In genomic region chr14:121869111-121869510, GRCm38 (mm10) we compare ENCODE assay signal across 16 mouse cellular contexts. TPM values are rescaled to one million over a fixed set of nuclear protein-coding genes. Genes with fewer than 3 reads are reported as not detected.
A peak's percentile ranks its signal among the peaks of the same experiment; 100 is the strongest.
DNase-seq lines count a peak whose midpoint lies in the region; ATAC-seq and TF ChIP-seq lines count a peak whose summit lies in the region.
"Had no signal": no experiment of that assay in that cellular context is flagged by ENCODE, and none has a peak within 500 bp of the region (broad histone marks: within the 10 kb centered on the region; RNA-seq: fewer than 3 reads in every experiment).

No protein-coding gene starts in this region.

- H3K4me1 ChIP-seq in hindbrain, embryonic 14.5 days (replicated peaks; ENCODE audit: control insufficient read depth, insufficient read depth, low read length), result no peaks in the 10 kb centered on the region
- H3K4me1 ChIP-seq in hindbrain, embryonic 10.5 days (replicated peaks), result no peaks in the 10 kb centered on the region
- H3K4me1 ChIP-seq in liver, embryonic 12.5 days, result no peaks in the 10 kb centered on the region
- H3K4me1 ChIP-seq in liver, postnatal 0 days (ENCODE audit: insufficient read depth), result no peaks in the 10 kb centered on the region
- H3K4me1 ChIP-seq: heart, embryonic 12.5 days; kidney, embryonic 15.5 days; midbrain, embryonic 12.5 days had no signal

- no peaks in the 10 kb centered on the region for H3K36me3 ChIP-seq in hindbrain, embryonic 14.5 days (replicated peaks; ENCODE audit: control insufficient read depth, insufficient read depth)
- no peaks in the 10 kb centered on the region for H3K36me3 ChIP-seq in hindbrain, embryonic 10.5 days
- no peaks in the 10 kb centered on the region for H3K36me3 ChIP-seq in liver, embryonic 12.5 days
- no peaks in the 10 kb centered on the region for H3K36me3 ChIP-seq in liver, postnatal 0 days (replicated peaks; ENCODE audit: insufficient read depth, low read length)
- H3K36me3 ChIP-seq: heart, embryonic 12.5 days; kidney, embryonic 15.5 days; midbrain, embryonic 12.5 days had no signal

- no peak overlapping the region for H3K9ac ChIP-seq in hindbrain, embryonic 14.5 days
- H3K9ac ChIP-seq in liver, embryonic 12.5 days, result 0 out of 2 replicates have a peak overlapping the region, but pooled peaks have one; percentile 3
- no peak overlapping the region for H3K9ac ChIP-seq in liver, postnatal 0 days (replicated peaks)
- H3K9ac ChIP-seq: heart, embryonic 12.5 days; kidney, embryonic 15.5 days; midbrain, embryonic 12.5 days had no signal

- ATAC-seq in hindbrain, embryonic 14.5 days (ENCODE audit: low FRiP score), result no peak
- ATAC-seq in liver, embryonic 12.5 days, result no peak
- no peak for ATAC-seq in liver, postnatal 0 days
- no peak for ATAC-seq in megakaryocyte-erythroid progenitor cell, adult 5-6 weeks (replicated peaks; ENCODE audit: low FRiP score, low TSS enrichment, poor library complexity, severe bottlenecking)

- 64% methylated on average over 1 of the region's 1 CpGs for WGBS in hindbrain, embryonic 14.5 days
- WGBS in hindbrain, embryonic 10.5 days, result 73% methylated on average over 1 of the region's 1 CpGs
- 62% methylated on average over 1 of the region's 1 CpGs for WGBS in liver, embryonic 12.5 days (ENCODE audit: insufficient replicate concordance)
- 63% methylated on average over 1 of the region's 1 CpGs for WGBS in liver, postnatal 0 days (ENCODE audit: insufficient replicate concordance)

- no peak overlapping the region for H3K27ac ChIP-seq in hindbrain, embryonic 14.5 days
- no peak overlapping the region for H3K27ac ChIP-seq in hindbrain, embryonic 10.5 days
- no peak overlapping the region for H3K27ac ChIP-seq in liver, embryonic 12.5 days
- no peak overlapping the region for H3K27ac ChIP-seq in liver, postnatal 0 days (ENCODE audit: low read depth)
- H3K27ac ChIP-seq: kidney, embryonic 15.5 days; midbrain, embryonic 12.5 days had no signal

- H3K9me3 ChIP-seq in hindbrain, embryonic 14.5 days (ENCODE audit: control insufficient read depth, low read length), result no peaks in the 10 kb centered on the region
- H3K9me3 ChIP-seq in hindbrain, embryonic 10.5 days, result no peaks in the 10 kb centered on the region
- no peaks in the 10 kb centered on the region for H3K9me3 ChIP-seq in liver, embryonic 12.5 days (replicated peaks)
- no peaks in the 10 kb centered on the region for H3K9me3 ChIP-seq in liver, postnatal 0 days (ENCODE audit: low read length)
- H3K9me3 ChIP-seq: heart, embryonic 12.5 days; kidney, embryonic 15.5 days; midbrain, embryonic 12.5 days had no signal

- no peak overlapping the region for H3K4me2 ChIP-seq in hindbrain, embryonic 14.5 days (replicated peaks)
- H3K4me2 ChIP-seq in liver, embryonic 12.5 days, result no peak overlapping the region
- H3K4me2 ChIP-seq in liver, postnatal 0 days (ENCODE audit: low read depth, low read length), result no peak overlapping the region
- H3K4me2 ChIP-seq: heart, embryonic 12.5 days; kidney, embryonic 15.5 days; midbrain, embryonic 12.5 days had no signal

- DNase-seq in hindbrain, embryonic 14.5 days (ENCODE audit: low spot score), result peak; percentile 46
- DNase-seq in hindbrain, embryonic 10.5 days (ENCODE audit: low spot score), result no peak
- DNase-seq in liver, postnatal 0 days, result no peak
- peak; percentile 14 for DNase-seq in Muller cell, postnatal 12 days (ENCODE audit: inconsistent ontology term)
- peak; percentile 21 for DNase-seq in brain, embryonic 14.5 days (ENCODE audit: low read depth)
- no peak for DNase-seq in urinary bladder, postnatal 14 days (ENCODE audit: low spot score)
- DNase-seq: cerebellum, postnatal 25 days; gastrocnemius, postnatal 36 days; lung, postnatal 36 days; right cerebral cortex, postnatal 14 days had no signal

- H3K4me3 ChIP-seq in hindbrain, embryonic 14.5 days (replicated peaks; ENCODE audit: low read length), result no peak overlapping the region
- no peak overlapping the region for H3K4me3 ChIP-seq in hindbrain, embryonic 10.5 days
- no peak overlapping the region for H3K4me3 ChIP-seq in liver, embryonic 12.5 days
- H3K4me3 ChIP-seq in liver, postnatal 0 days (ENCODE audit: low read depth, low read length), result no peak overlapping the region
- H3K4me3 ChIP-seq: heart, embryonic 12.5 days; kidney, embryonic 15.5 days; midbrain, embryonic 12.5 days had no signal

- no peak for TF ChIP-seq POLR2A in brain, embryonic 14.5 days (IDR thresholded peaks at IDR 0.05; ENCODE audit: borderline replicate concordance, extremely low read depth, insufficient read depth, insufficient read length, poor library complexity, severe bottlenecking)

- no peak for TF ChIP-seq EP300 in liver, postnatal 0 days (IDR thresholded peaks at IDR 0.05; ENCODE audit: low read depth)

- H3K27me3 ChIP-seq in hindbrain, embryonic 14.5 days (ENCODE audit: control insufficient read depth, insufficient read depth, low read length), result no peaks in the 10 kb centered on the region
- 0 out of 2 replicates have a peak, but pooled peaks cover 4% of the 10 kb centered on the region for H3K27me3 ChIP-seq in hindbrain, embryonic 10.5 days (ENCODE audit: insufficient read depth, poor library complexity, severe bottlenecking)
- H3K27me3 ChIP-seq in liver, embryonic 12.5 days (replicated peaks), result no peaks in the 10 kb centered on the region; the same call in 1 of the 2 replicates
- no peaks in the 10 kb centered on the region for H3K27me3 ChIP-seq in liver, postnatal 0 days (ENCODE audit: insufficient read depth, low read length)
- H3K27me3 ChIP-seq: heart, embryonic 12.5 days; kidney, embryonic 15.5 days; midbrain, embryonic 12.5 days had no signal

- no peak for TF ChIP-seq CTCF in liver, postnatal 0 days (IDR thresholded peaks at IDR 0.05; ENCODE audit: low read depth)
- TF ChIP-seq CTCF in brain, embryonic 14.5 days (IDR thresholded peaks at IDR 0.05; ENCODE audit: borderline replicate concordance, extremely low read depth, insufficient read depth, insufficient read length), result no peak

RNA-seq across cellular contexts. Expression of gene Ubac2, which starts 9.3 kb away (rescaled TPM):
- 49.6 and 51.2 TPM in 2 replicates for polyA plus RNA-seq in hindbrain, embryonic 14.5 days (2014; fragmentation: Nextera tagmentation; extraction: Ambion mirVana)
- polyA plus RNA-seq in hindbrain, embryonic 10.5 days (2016; fragmentation: Nextera tagmentation; extraction: Ambion mirVana), result 69.4 and 70.9 TPM in 2 replicates
- 25.5 and 29.2 TPM in 2 replicates for polyA plus RNA-seq in liver, embryonic 12.5 days (2016; fragmentation: Nextera tagmentation; extraction: Ambion mirVana)
- 25.8 and 27.4 TPM in 2 replicates for polyA plus RNA-seq in liver, postnatal 0 days (2015; fragmentation: Nextera tagmentation; extraction: Ambion mirVana)
- 39.4 and 42.3 TPM in 2 replicates for polyA plus RNA-seq in brain, embryonic 14.5 days (2012; rRNA removed)
- total RNA-seq in megakaryocyte-erythroid progenitor cell, adult 5-6 weeks (2014; fragmentation: Nextera tagmentation), result 14.0 and 14.8 TPM in 2 replicates
- total RNA-seq in megakaryocyte-erythroid progenitor cell, adult 5-6 weeks (2017), result 10.2 and 16.6 TPM in 2 replicates

RNA-seq across cellular contexts. Expression of gene Gpr18, which starts 46.5 kb away (rescaled TPM):
- polyA plus RNA-seq in hindbrain, embryonic 14.5 days (2014; fragmentation: Nextera tagmentation; extraction: Ambion mirVana), result 0.40 TPM in 1 of 2 replicates, not detected in the other
- polyA plus RNA-seq in hindbrain, embryonic 10.5 days (2016; fragmentation: Nextera tagmentation; extraction: Ambion mirVana), result 0.20 and 0.21 TPM in 2 replicates
- 0.08 TPM in 1 of 2 replicates, not detected in the other for polyA plus RNA-seq in liver, embryonic 12.5 days (2016; fragmentation: Nextera tagmentation; extraction: Ambion mirVana)
- polyA plus RNA-seq in liver, postnatal 0 days (2015; fragmentation: Nextera tagmentation; extraction: Ambion mirVana), result 0.78 and 0.81 TPM in 2 replicates
- 0.10 TPM in 1 of 2 replicates, not detected in the other for polyA plus RNA-seq in brain, embryonic 14.5 days (2012; rRNA removed)
- total RNA-seq in megakaryocyte-erythroid progenitor cell, adult 5-6 weeks (2014; fragmentation: Nextera tagmentation), result 0.96 and 1.0 TPM in 2 replicates
- 0.70 and 1.6 TPM in 2 replicates for total RNA-seq in megakaryocyte-erythroid progenitor cell, adult 5-6 weeks (2017)
- total RNA-seq: gastrocnemius, postnatal 36 days; layer of hippocampus, adult 18-20 months had no signal

Comparison
In these comparisons a context has a peak if more than half of its experiments do, and no peak if none do; other contexts are left out.
1. DNase-seq: peak in hindbrain, embryonic 14.5 days (single experiment), Muller cell, postnatal 12 days (single experiment) and brain, embryonic 14.5 days (single experiment); none in hindbrain, embryonic 10.5 days (single experiment), liver, postnatal 0 days (single experiment) and urinary bladder, postnatal 14 days (single experiment).